Mouse (Mus musculus) forebrain, embryonic 16.5 days (tissue): ENCODE results near the gene Prmt1. TPM values are rescaled to one million over a fixed set of nuclear protein-coding genes. Genes with fewer than 3 reads are reported as not detected.
A peak's percentile ranks its signal among the peaks of the same experiment; 100 is the strongest.

Source experiments
- ATAC-seq: fragments of 200-750 bp; cut with Nextera tagmentation; 2 replicates; pipeline ENCODE4 v1.8.0; 2017; ENCODE audit warnings: mild to moderate bottlenecking, moderate library complexity
- H3K27ac ChIP-seq: fragments of 300-500 bp; sonication (generic); 2 replicates; pipeline ENCODE4 v1.5.1; 2014; ENCODE audit warnings: low read length, control low read depth
- H3K27me3 ChIP-seq: fragments of 300-500 bp; sonication (generic); replicated peaks from 2 replicates; pipeline ENCODE4 v1.6.1; 2014; ENCODE audit warnings: low read length; ENCODE audit not compliant: control insufficient read depth, insufficient read depth
- H3K36me3 ChIP-seq: fragments of 300-500 bp; sonication (generic); 2 replicates; pipeline ENCODE4 v1.6.1; 2014; ENCODE audit not compliant: control insufficient read depth, insufficient read depth
- H3K4me1 ChIP-seq: fragments of 300-500 bp; sonication (generic); replicated peaks from 2 replicates; pipeline ENCODE4 v1.6.1; 2014; ENCODE audit warnings: low read length; ENCODE audit not compliant: control insufficient read depth, insufficient read depth
- H3K4me2 ChIP-seq: fragments of 300-500 bp; sonication (generic); 2 replicates; pipeline ENCODE4 v1.6.1; 2014; ENCODE audit warnings: mild to moderate bottlenecking, low read length, control low read depth
- H3K4me3 ChIP-seq: fragments of 300-500 bp; sonication (generic); replicated peaks from 2 replicates; pipeline ENCODE4 v1.5.1; 2014; ENCODE audit warnings: mild to moderate bottlenecking, low read length, control low read depth
- H3K9ac ChIP-seq: fragments of 300-500 bp; sonication (generic); replicated peaks from 2 replicates; pipeline ENCODE4 v1.6.1; 2014; ENCODE audit warnings: low read depth, low read length, control low read depth
- H3K9me3 ChIP-seq: fragments of 300-500 bp; sonication (generic); 2 replicates; pipeline ENCODE4 v1.6.1; 2016; ENCODE audit warnings: low read length; ENCODE audit not compliant: control insufficient read depth
- WGBS: fragments of 180-500 bp; shearing (Covaris S2); extraction: QIAGEN DNeasy Blood & Tissue Kit; methylation state at CpG from one replicate; pipeline ENCODE4 v1.1.7; 2014; 5-methylcytosine and 5-hydroxymethylcytosine counted together
- polyA plus RNA-seq: library from polyadenylated mRNA; unstranded; fragments of >200 nt; fragmentation: Nextera tagmentation; extraction: Ambion mirVana; gene quantifications from 2 replicates; pipeline ENCODE4 v1.2.1, GENCODE M21; 2015

Prmt1 gene
- polyA plus RNA-seq: 646 and 707 TPM in 2 replicates

- under 1% methylated on average over 42 of the region's 42 CpGs for WGBS
- H3K27me3 ChIP-seq: no peaks in the 10 kb centered on the region
Observed at GRCm38 (mm10) chr7:44986192-44986878, at the start of gene Prmt1. Prmt1 (minus strand) TSS chr7:44986568.

GRCm38 (mm10) chr7:45035631-45036030, 49.3 kb upstream of the Prmt1 start:
- 93% methylated on average over 3 of the region's 3 CpGs for WGBS
- no peaks in the 10 kb centered on the region for H3K27me3 ChIP-seq
- no peak overlapping the region for H3K4me3 ChIP-seq
- H3K9me3 ChIP-seq: no peaks in the 10 kb centered on the region
- no peaks in the 10 kb centered on the region for H3K4me1 ChIP-seq
- no peak for ATAC-seq
- no peak overlapping the region for H3K9ac ChIP-seq
- H3K27ac ChIP-seq: no peak overlapping the region
- H3K4me2 ChIP-seq: no peak overlapping the region
- peaks cover 78% of the 10 kb centered on the region for H3K36me3 ChIP-seq

More at GRCm38 (mm10) chr7:44986192-44986878, at the start of gene Prmt1:
- H3K4me3 ChIP-seq: peak within 1 kb of the TSS; percentile 74
- peak within 1 kb of the TSS; percentile 88 for H3K9ac ChIP-seq
- no peaks in the 10 kb centered on the region for H3K9me3 ChIP-seq
- peak; percentile 96 for ATAC-seq
- H3K27ac ChIP-seq: peak within 1 kb of the TSS; percentile 94
- H3K36me3 ChIP-seq: peaks cover 10% of the 10 kb centered on the region
- H3K4me2 ChIP-seq: peak within 1 kb of the TSS; percentile 82
- H3K4me1 ChIP-seq: peaks cover 31% of the 10 kb centered on the region

GRCm38 (mm10) chr7:45033722-45034359, 47.5 kb upstream of the Prmt1 start:
- peaks cover 70% of the 10 kb centered on the region for H3K36me3 ChIP-seq
- no peaks in the 10 kb centered on the region for H3K4me1 ChIP-seq
- 91% methylated on average over 19 of the region's 19 CpGs for WGBS
- no peak overlapping the region for H3K9ac ChIP-seq
- no peak overlapping the region for H3K4me2 ChIP-seq
- no peak overlapping the region for H3K27ac ChIP-seq
- H3K9me3 ChIP-seq: no peaks in the 10 kb centered on the region
- no peaks in the 10 kb centered on the region for H3K27me3 ChIP-seq
- H3K4me3 ChIP-seq: no peak overlapping the region
- ATAC-seq: no peak

GRCm38 (mm10) chr7:45030857-45031256, 44.5 kb upstream of the Prmt1 start:
- H3K9ac ChIP-seq: no peak overlapping the region
- WGBS: 94% methylated on average over 8 of the region's 8 CpGs
- no peak for ATAC-seq

GRCm38 (mm10) chr7:45029995-45030394, 43.6 kb upstream of the Prmt1 start:
- no peak overlapping the region for H3K9ac ChIP-seq
- H3K4me2 ChIP-seq: no peak overlapping the region
- WGBS: 93% methylated on average over 6 of the region's 6 CpGs
- H3K36me3 ChIP-seq: peaks cover 45% of the 10 kb centered on the region
- no peaks in the 10 kb centered on the region for H3K9me3 ChIP-seq
- no peak overlapping the region for H3K27ac ChIP-seq
- no peak for ATAC-seq
- H3K27me3 ChIP-seq: no peaks in the 10 kb centered on the region
- no peaks in the 10 kb centered on the region for H3K4me1 ChIP-seq
- H3K4me3 ChIP-seq: no peak overlapping the region

More at GRCm38 (mm10) chr7:45030857-45031256, 44.5 kb upstream of the Prmt1 start:
- Histone ChIP-seq H3K36me3 (peaks cover 53% of the 10 kb centered on the region), H3K4me3 (no peak overlapping the region), H3K4me1 (no peaks in the 10 kb centered on the region), H3K4me2 (no peak overlapping the region), H3K27me3 (no peaks in the 10 kb centered on the region), H3K27ac (no peak overlapping the region), H3K9me3 (no peaks in the 10 kb centered on the region)

GRCm38 (mm10) chr7:45028351-45028750, 42.0 kb upstream of the Prmt1 start:
- H3K27ac ChIP-seq: no peak overlapping the region
- H3K36me3 ChIP-seq: peaks cover 28% of the 10 kb centered on the region
- H3K9me3 ChIP-seq: no peaks in the 10 kb centered on the region
- ATAC-seq: no peak
- WGBS: 90% methylated on average over 11 of the region's 11 CpGs
- H3K4me3 ChIP-seq: no peak overlapping the region
- no peak overlapping the region for H3K9ac ChIP-seq
- no peak overlapping the region for H3K4me2 ChIP-seq
- no peaks in the 10 kb centered on the region for H3K4me1 ChIP-seq
- no peaks in the 10 kb centered on the region for H3K27me3 ChIP-seq

GRCm38 (mm10) chr7:45027761-45028160, 41.4 kb upstream of the Prmt1 start:
- Histone ChIP-seq H3K27ac (no peak overlapping the region), H3K36me3 (peaks cover 24% of the 10 kb centered on the region), H3K4me3 (no peak overlapping the region), H3K9me3 (no peaks in the 10 kb centered on the region), H3K9ac (no peak overlapping the region), H3K27me3 (no peaks in the 10 kb centered on the region), H3K4me1 (no peaks in the 10 kb centered on the region), H3K4me2 (no peak overlapping the region)
- 94% methylated on average over 9 of the region's 9 CpGs for WGBS
- no peak for ATAC-seq

GRCm38 (mm10) chr7:45026256-45026655, 39.9 kb upstream of the Prmt1 start:
- 56% methylated on average over 2 of the region's 2 CpGs for WGBS
- H3K27ac ChIP-seq: no peak overlapping the region
- no peaks in the 10 kb centered on the region for H3K9me3 ChIP-seq
- ATAC-seq: 0 out of 2 replicates have a peak, but pooled peaks have one; percentile 18
- no peak overlapping the region for H3K9ac ChIP-seq
- H3K4me3 ChIP-seq: no peak overlapping the region
- no peaks in the 10 kb centered on the region for H3K4me1 ChIP-seq
- H3K4me2 ChIP-seq: no peak overlapping the region
- no peaks in the 10 kb centered on the region for H3K27me3 ChIP-seq
- peaks cover 20% of the 10 kb centered on the region for H3K36me3 ChIP-seq

- H3K9ac ChIP-seq: no peak overlapping the region
- no peak for ATAC-seq
- H3K27me3 ChIP-seq: no peaks in the 10 kb centered on the region
- no peak overlapping the region for H3K4me2 ChIP-seq
- H3K4me3 ChIP-seq: no peak overlapping the region
- H3K9me3 ChIP-seq: no peaks in the 10 kb centered on the region
- no peaks in the 10 kb centered on the region for H3K4me1 ChIP-seq
- 78% methylated on average over 8 of the region's 8 CpGs for WGBS
- no peak overlapping the region; the same call in 1 of the 2 replicates for H3K27ac ChIP-seq
- peaks cover 15% of the 10 kb centered on the region for H3K36me3 ChIP-seq
Observed at GRCm38 (mm10) chr7:45025601-45026220, 39.3 kb upstream of the Prmt1 start.
